Mouse (Mus musculus) liver, embryonic 11.5 days (tissue): ENCODE measurements around the gene Iapp. TPM values are rescaled to one million over a fixed set of nuclear protein-coding genes. Genes with fewer than 3 reads are reported as not detected.
"Not testable (repeated sequence)": the region's sequence is repeated elsewhere in the genome, so short reads cannot be mapped to it uniquely, and the experiment has no call there.

Experiments used
- ATAC-seq: fragments of 200-750 bp; cut with Nextera tagmentation; replicated peaks from 2 replicates; pipeline ENCODE4 v1.8.0; 2017; ENCODE audit warnings: moderate number of reproducible peaks, mild to moderate bottlenecking, moderate TSS enrichment, moderate library complexity; ENCODE audit not compliant: low FRiP score
- DNase-seq: peaks from one replicate; pipeline ENCODE4 v3.0.0-alpha.2; 2017; ENCODE audit warnings: low spot score
- H3K27ac ChIP-seq: fragments of 300-500 bp; sonication (generic); 2 replicates; pipeline ENCODE4 v1.5.1; 2014; ENCODE audit warnings: mild to moderate bottlenecking, low read depth, low read length, control low read depth
- H3K27me3 ChIP-seq: fragments of 300-500 bp; sonication (generic); replicated peaks from 2 replicates; pipeline ENCODE4 v1.6.1; 2014; ENCODE audit warnings: low read length, mixed read lengths; ENCODE audit not compliant: control insufficient read depth, insufficient read depth
- H3K36me3 ChIP-seq: fragments of 300-500 bp; sonication (generic); 2 replicates; pipeline ENCODE4 v1.6.1; 2014; ENCODE audit warnings: mild to moderate bottlenecking, low read length, moderate library complexity, mixed read lengths; ENCODE audit not compliant: control insufficient read depth, insufficient read depth
- H3K4me1 ChIP-seq: fragments of 300-500 bp; sonication (generic); replicated peaks from 2 replicates; pipeline ENCODE4 v1.6.1; 2014; ENCODE audit warnings: low read length, mixed read lengths; ENCODE audit not compliant: control insufficient read depth, insufficient read depth
- H3K4me2 ChIP-seq: fragments of 300-500 bp; sonication (generic); 2 replicates; pipeline ENCODE4 v1.6.1; 2014; ENCODE audit warnings: mild to moderate bottlenecking, control low read depth, moderate library complexity
- H3K4me3 ChIP-seq: fragments of 300-500 bp; sonication (generic); 2 replicates; pipeline ENCODE4 v1.5.1; 2014; ENCODE audit warnings: low read depth, low read length, control low read depth
- H3K9ac ChIP-seq: fragments of 300-500 bp; sonication (generic); 2 replicates; pipeline ENCODE4 v1.6.1; 2014; ENCODE audit warnings: low read depth, low read length, control low read depth
- H3K9me3 ChIP-seq: fragments of 300-500 bp; sonication (generic); 2 replicates; pipeline ENCODE4 v1.6.1; 2016; ENCODE audit warnings: low read length, inconsistent platforms, mixed read lengths; ENCODE audit not compliant: control insufficient read depth
- WGBS: fragments of 180-500 bp; shearing (Covaris S2); extraction: QIAGEN DNeasy Blood & Tissue Kit; methylation state at CpG from one replicate; pipeline ENCODE4 v1.1.7; 2014; 5-methylcytosine and 5-hydroxymethylcytosine counted together
- polyA plus RNA-seq: library from polyadenylated mRNA; unstranded; fragments of >200 nt; fragmentation: Nextera tagmentation; extraction: Ambion mirVana; gene quantifications from 2 replicates; pipeline ENCODE4 v1.2.1, GENCODE M21; 2014

The Iapp gene
- polyA plus RNA-seq, 1 experiment from 2014 or later = not detected

GRCm38 (mm10) chr6:142352099-142352498 is 53.9 kb downstream of the Iapp start:
- not testable (repeated sequence) for H3K4me3 ChIP-seq, H3K27ac ChIP-seq, DNase-seq, H3K9ac ChIP-seq, H3K9me3 ChIP-seq, H3K27me3 ChIP-seq, H3K4me2 ChIP-seq, H3K4me1 ChIP-seq
- ATAC-seq = 0 out of 2 replicates have a peak, but pooled peaks have one; percentile 34
- peaks cover 10% of the 10 kb centered on the region for H3K36me3 ChIP-seq
- WGBS = 82% methylated on average over 3 of the region's 3 CpGs

Other genes starting within 250 kb of the Iapp start
- not detected in 2 replicates for gene Slco1a6, start 89.9 kb upstream of the Iapp start, polyA plus RNA-seq
- gene Slco1a5, start 24.6 kb downstream of the Iapp start, polyA plus RNA-seq = not detected in 2 replicates
- gene Pyroxd1, start 47.2 kb downstream of the Iapp start, polyA plus RNA-seq = 12.3 and 14.1 TPM in 2 replicates
- gene Recql, start 88.7 kb downstream of the Iapp start, polyA plus RNA-seq = 33.5 and 37.7 TPM in 2 replicates
- 80.6 and 86.5 TPM in 2 replicates for gene Golt1b, start 88.8 kb downstream of the Iapp start, polyA plus RNA-seq
- gene Spx, start 115.0 kb downstream of the Iapp start, polyA plus RNA-seq = 0.26 and 0.29 TPM in 2 replicates
- gene Gys2, start 174.7 kb downstream of the Iapp start, polyA plus RNA-seq = 21.3 and 23.8 TPM in 2 replicates
- 130 and 135 TPM in 2 replicates for gene Ldhb, start 209.5 kb downstream of the Iapp start, polyA plus RNA-seq